Mouse (Mus musculus): ENCODE results near the gene Abca12. TPM values are rescaled to one million over a fixed set of nuclear protein-coding genes. Genes with fewer than 3 reads are reported as not detected.

The Abca12 gene
- polyA plus RNA-seq, 1 experiment from 2014 or later = 0.30 TPM

DNA sequence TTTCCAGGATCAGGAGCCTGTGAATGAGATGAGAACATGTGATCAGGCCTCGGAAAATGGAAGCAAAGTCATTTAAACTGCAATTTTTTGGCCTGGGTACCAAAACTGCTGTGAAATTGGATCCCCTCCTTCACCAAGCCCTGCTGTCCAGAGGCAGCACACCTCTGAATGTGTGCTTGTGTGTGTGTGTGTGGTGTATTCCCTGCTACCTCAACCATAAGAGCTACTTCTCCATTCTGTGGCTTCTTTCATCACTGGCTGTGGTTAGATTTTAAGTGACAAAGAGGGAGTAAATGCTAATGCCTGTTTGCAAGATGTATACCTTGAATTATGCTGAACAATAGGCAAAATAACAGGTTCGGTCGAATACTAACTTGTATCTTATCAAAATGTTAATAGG is 84.4 kb downstream of the Abca12 start:
- Histone ChIP-seq H3K9me3 (no peaks in the 10 kb centered on the region), H3K4me3 (no peak overlapping the region), H3K27ac (no peak overlapping the region), H3K27me3 (no peaks in the 10 kb centered on the region), H3K4me1 (no peaks in the 10 kb centered on the region), H3K36me3 (no peaks in the 10 kb centered on the region), H3K4me2 (no peak overlapping the region), H3K9ac (no peak overlapping the region)
- ATAC-seq (ENCODE audit: insufficient number of reproducible peaks, insufficient read depth, low FRiP score, low TSS enrichment, low read depth) = no peak
- 71% methylated on average over 3 of the region's 3 CpGs for WGBS

DNA sequence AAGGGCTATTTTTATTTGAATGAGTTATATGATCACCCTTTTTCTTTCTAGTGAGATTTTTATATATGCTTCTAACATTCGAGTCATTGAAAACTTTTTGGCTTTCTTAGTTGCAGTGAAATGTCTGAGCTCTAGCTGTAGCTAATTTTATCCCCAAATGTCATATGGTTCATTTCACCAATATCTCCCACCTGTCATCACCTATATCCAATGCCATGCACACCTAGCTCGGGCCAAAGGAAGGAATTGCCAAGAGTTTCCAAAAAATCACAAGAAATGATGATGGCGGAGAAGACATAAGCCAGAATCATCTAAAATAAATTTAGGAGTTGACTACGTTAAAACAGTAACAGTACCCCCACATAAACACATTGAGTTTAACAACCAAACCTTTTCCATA is 102.5 kb downstream of the Abca12 start:
- no peaks in the 10 kb centered on the region for H3K9me3 ChIP-seq
- H3K4me3 ChIP-seq = no peak overlapping the region
- no peaks in the 10 kb centered on the region for H3K36me3 ChIP-seq
- WGBS = 90% methylated on average over 4 of the region's 4 CpGs
- H3K4me2 ChIP-seq = no peak overlapping the region
- H3K27ac ChIP-seq = no peak overlapping the region
- H3K27me3 ChIP-seq = no peaks in the 10 kb centered on the region
- no peaks in the 10 kb centered on the region for H3K4me1 ChIP-seq
- no peak for ATAC-seq (ENCODE audit: insufficient number of reproducible peaks, insufficient read depth, low FRiP score, low TSS enrichment, low read depth)
- no peak overlapping the region for H3K9ac ChIP-seq

DNA sequence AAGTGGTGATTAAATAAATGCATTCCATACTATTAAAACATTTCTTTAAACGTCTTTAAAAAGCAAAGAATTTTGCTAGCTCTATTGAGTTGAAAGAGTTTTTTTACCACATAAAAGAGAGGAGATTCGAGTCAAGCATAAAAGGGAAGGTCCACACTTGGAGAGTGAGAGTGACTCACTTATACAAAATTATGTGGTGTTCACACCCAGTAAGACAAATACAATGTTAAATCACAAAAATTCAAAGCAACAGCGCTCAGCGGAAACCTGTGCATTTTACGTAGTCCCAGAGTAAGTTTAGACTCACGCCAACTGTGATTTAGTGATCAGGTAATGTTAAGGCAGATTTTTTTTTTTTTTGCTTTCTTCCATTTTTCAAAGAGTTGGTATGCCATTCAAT is 104.1 kb downstream of the Abca12 start:
- Histone ChIP-seq H3K4me3 (no peak overlapping the region), H3K27me3 (no peaks in the 10 kb centered on the region), H3K4me2 (no peak overlapping the region), H3K9me3 (no peaks in the 10 kb centered on the region), H3K9ac (no peak overlapping the region), H3K4me1 (peaks cover 5% of the 10 kb centered on the region; the same call in 1 of the 2 replicates), H3K27ac (no peak overlapping the region), H3K36me3 (no peaks in the 10 kb centered on the region)
- no peak for ATAC-seq (ENCODE audit: insufficient number of reproducible peaks, insufficient read depth, low FRiP score, low TSS enrichment, low read depth)
- WGBS = 80% methylated on average over 6 of the region's 6 CpGs

DNA sequence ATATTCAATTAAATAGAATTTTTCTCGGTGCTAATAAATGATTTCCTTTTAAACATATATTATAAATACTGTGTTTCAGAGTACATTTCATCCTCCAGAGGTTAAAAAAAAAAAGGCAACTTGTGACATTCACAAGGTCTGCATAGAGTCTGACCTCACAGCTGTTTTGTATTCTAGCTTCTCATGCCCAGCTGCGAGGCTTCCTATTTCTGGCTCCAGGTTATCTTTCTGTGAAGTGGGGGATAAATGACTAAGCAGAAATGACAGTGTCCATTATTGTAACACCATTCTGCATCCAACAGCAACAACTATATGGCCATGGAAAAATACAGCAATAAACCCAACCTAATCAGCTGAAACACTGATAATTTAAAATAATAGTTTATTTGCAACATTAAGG is 107.3 kb downstream of the Abca12 start:
- ATAC-seq (ENCODE audit: insufficient number of reproducible peaks, insufficient read depth, low FRiP score, low TSS enrichment, low read depth) = no peak

DNA sequence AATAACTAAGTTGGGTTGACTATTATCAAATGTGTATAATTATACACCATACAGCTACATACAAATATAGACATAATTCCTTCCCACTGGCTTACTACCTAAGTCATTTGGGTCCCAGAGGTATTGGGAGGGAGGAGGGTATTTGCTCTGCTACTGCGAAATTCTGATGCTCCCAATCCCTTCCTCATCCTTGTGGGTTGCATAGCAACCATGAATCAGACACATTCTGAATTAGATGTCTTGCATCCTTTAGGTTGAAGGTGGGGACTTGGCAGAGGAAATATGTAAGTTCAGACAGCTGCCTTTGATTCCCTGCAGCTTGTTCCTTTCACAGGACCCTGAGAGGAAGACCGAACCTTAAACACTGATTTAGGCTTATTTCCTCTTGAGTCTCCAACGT is 108.5 kb downstream of the Abca12 start:
- no peaks in the 10 kb centered on the region for H3K36me3 ChIP-seq

More for the DNA sequence above, 107.3 kb downstream of the Abca12 start:
- H3K27ac ChIP-seq = no peak overlapping the region
- no peaks in the 10 kb centered on the region for H3K9me3 ChIP-seq
- H3K4me2 ChIP-seq = no peak overlapping the region
- 16% methylated on average over 2 of the region's 2 CpGs for WGBS
- H3K36me3 ChIP-seq = no peaks in the 10 kb centered on the region
- H3K27me3 ChIP-seq = no peaks in the 10 kb centered on the region
- no peak overlapping the region for H3K9ac ChIP-seq
- peaks cover 5% of the 10 kb centered on the region; the same call in 1 of the 2 replicates for H3K4me1 ChIP-seq
- H3K4me3 ChIP-seq = no peak overlapping the region

DNA sequence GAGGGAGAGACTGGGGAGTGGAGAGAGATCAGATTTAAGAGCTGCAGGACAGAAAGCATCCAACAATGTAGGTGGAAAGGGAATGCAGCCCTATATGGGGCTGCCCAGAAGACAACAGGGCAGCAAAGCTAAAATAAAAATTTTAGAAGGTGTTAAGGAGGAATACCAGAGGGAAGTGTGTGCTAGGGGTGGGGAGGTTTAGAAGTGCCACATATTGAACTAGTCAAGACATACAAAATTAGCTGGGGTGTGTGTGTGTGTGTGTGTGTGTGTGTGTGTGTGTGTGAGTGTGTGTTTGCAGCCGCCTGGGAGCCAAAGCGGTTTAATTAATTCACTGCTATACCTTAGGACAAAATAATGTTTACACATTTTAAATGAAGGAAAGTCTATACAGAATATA is 110.1 kb downstream of the Abca12 start:
- no peak overlapping the region for H3K4me3 ChIP-seq
- ATAC-seq (ENCODE audit: insufficient number of reproducible peaks, insufficient read depth, low FRiP score, low TSS enrichment, low read depth) = no peak
- H3K9me3 ChIP-seq = no peaks in the 10 kb centered on the region
- H3K27me3 ChIP-seq = no peaks in the 10 kb centered on the region
- H3K9ac ChIP-seq = no peak overlapping the region
- no peak overlapping the region for H3K4me2 ChIP-seq
- peaks cover 5% of the 10 kb centered on the region; the same call in 1 of the 2 replicates for H3K4me1 ChIP-seq
- no peak overlapping the region for H3K27ac ChIP-seq
- H3K36me3 ChIP-seq = no peaks in the 10 kb centered on the region
- 77% methylated on average over 2 of the region's 2 CpGs for WGBS

More for the DNA sequence above, 108.5 kb downstream of the Abca12 start:
- H3K27me3 ChIP-seq = no peaks in the 10 kb centered on the region
- no peak overlapping the region for H3K27ac ChIP-seq
- peaks cover 5% of the 10 kb centered on the region; the same call in 1 of the 2 replicates for H3K4me1 ChIP-seq
- no peak overlapping the region for H3K4me3 ChIP-seq
- WGBS = 15% methylated on average over 3 of the region's 3 CpGs
- H3K4me2 ChIP-seq = no peak overlapping the region
- H3K9me3 ChIP-seq = no peaks in the 10 kb centered on the region
- no peak overlapping the region for H3K9ac ChIP-seq
- ATAC-seq (ENCODE audit: insufficient number of reproducible peaks, insufficient read depth, low FRiP score, low TSS enrichment, low read depth) = no peak

DNA sequence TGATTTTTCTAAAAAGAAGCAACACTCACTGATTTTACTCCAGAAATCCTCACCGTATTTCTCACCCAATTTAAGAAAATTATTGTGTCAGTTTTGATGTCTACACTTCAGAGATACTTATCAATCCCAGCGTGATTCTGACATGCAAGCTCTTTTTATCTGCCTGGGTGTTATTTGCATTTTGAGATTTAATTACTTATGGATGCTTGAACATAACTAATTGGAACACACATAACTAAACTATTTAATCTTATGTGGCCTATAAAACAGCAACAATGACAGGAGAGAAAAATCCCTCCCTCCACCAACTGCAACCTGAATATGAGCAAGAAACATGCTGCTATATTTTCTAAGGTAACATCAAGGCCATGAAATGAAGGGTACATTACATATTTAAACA is 117.7 kb downstream of the Abca12 start:
- Histone ChIP-seq H3K27ac (no peak overlapping the region), H3K27me3 (no peaks in the 10 kb centered on the region), H3K4me1 (no peaks in the 10 kb centered on the region), H3K36me3 (no peaks in the 10 kb centered on the region), H3K4me3 (no peak overlapping the region), H3K9me3 (no peaks in the 10 kb centered on the region), H3K4me2 (no peak overlapping the region), H3K9ac (no peak overlapping the region)
- ATAC-seq (ENCODE audit: insufficient number of reproducible peaks, insufficient read depth, low FRiP score, low TSS enrichment, low read depth) = no peak
- 56% methylated on average over 2 of the region's 2 CpGs for WGBS

DNA sequence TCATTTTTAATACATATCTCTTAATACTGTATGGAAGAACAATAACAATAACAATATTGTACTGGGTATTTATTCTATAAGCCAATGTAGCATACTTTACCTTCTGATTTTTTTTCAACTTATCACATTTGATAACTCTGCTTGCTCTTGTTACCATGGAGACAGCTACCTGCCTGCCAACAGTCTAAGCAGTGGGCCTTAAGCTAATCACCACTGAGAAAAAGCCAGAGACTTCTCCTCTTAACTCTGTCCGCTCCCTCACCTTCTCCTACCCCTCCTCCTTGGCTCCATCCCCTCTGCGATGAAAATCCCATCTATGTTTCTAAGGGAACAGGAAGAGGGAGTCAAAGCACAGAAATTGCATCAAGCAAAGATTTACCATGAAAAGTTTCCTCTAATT is 118.1 kb downstream of the Abca12 start:
- H3K36me3 ChIP-seq = no peaks in the 10 kb centered on the region
- no peak overlapping the region for H3K9ac ChIP-seq
- 59% methylated on average over 2 of the region's 2 CpGs for WGBS
- no peaks in the 10 kb centered on the region for H3K4me1 ChIP-seq
- no peaks in the 10 kb centered on the region for H3K27me3 ChIP-seq
- H3K27ac ChIP-seq = no peak overlapping the region
- H3K4me2 ChIP-seq = no peak overlapping the region
- no peak for ATAC-seq (ENCODE audit: insufficient number of reproducible peaks, insufficient read depth, low FRiP score, low TSS enrichment, low read depth)
- no peak overlapping the region for H3K4me3 ChIP-seq
- H3K9me3 ChIP-seq = no peaks in the 10 kb centered on the region

DNA sequence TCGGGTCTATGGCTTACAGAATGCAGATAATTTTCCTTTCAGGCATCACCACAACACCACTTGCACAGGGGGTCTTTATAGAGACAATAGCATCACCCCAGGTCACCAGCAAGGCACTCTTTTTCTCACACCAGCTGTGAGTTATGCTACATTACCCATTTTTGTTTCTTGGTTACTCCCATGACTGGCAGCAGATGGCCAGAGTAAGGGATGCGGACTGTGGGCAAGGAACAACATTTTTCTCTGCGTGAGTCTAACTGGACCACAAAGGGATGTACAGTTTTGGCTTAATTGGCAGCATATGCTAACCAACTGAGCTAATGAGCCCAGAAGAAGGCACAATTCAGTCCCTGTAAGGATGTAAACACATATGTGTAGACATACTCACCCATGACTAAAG is 122.8 kb downstream of the Abca12 start:
- ATAC-seq (ENCODE audit: insufficient number of reproducible peaks, insufficient read depth, low FRiP score, low TSS enrichment, low read depth) = no peak
- H3K9ac ChIP-seq = no peak overlapping the region
- no peak overlapping the region for H3K27ac ChIP-seq
- no peak overlapping the region for H3K4me3 ChIP-seq
- no peaks in the 10 kb centered on the region for H3K9me3 ChIP-seq
- no peak overlapping the region for H3K4me2 ChIP-seq
- no peaks in the 10 kb centered on the region for H3K27me3 ChIP-seq
- no peaks in the 10 kb centered on the region for H3K4me1 ChIP-seq
- WGBS = 48% methylated on average over 3 of the region's 3 CpGs
- no peaks in the 10 kb centered on the region for H3K36me3 ChIP-seq

DNA sequence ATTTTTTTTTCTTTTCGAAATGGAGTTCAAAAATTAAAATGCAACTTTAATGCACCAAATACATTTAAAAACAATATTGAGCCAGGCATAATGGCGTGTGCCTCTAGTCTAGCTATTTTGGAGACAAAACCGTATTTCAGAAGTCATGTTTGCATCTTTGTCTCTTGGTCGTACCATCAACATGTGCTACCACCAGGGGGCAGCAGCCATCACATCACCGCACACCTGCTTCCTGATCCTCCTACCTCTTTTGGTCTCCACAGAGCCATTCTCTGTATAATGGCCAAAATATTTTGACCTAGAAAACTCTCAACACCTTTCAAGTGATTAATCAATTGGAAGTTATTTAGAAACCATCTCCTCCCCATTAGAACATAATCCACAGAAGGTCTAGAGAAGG is 125.2 kb downstream of the Abca12 start:
- Histone ChIP-seq H3K4me3 (no peak overlapping the region), H3K9ac (no peak overlapping the region), H3K9me3 (no peaks in the 10 kb centered on the region), H3K4me2 (no peak overlapping the region), H3K4me1 (no peaks in the 10 kb centered on the region), H3K27me3 (no peaks in the 10 kb centered on the region), H3K36me3 (no peaks in the 10 kb centered on the region), H3K27ac (no peak overlapping the region)
- 19% methylated on average over 5 of the region's 5 CpGs for WGBS
- no peak for ATAC-seq (ENCODE audit: insufficient number of reproducible peaks, insufficient read depth, low FRiP score, low TSS enrichment, low read depth)

DNA sequence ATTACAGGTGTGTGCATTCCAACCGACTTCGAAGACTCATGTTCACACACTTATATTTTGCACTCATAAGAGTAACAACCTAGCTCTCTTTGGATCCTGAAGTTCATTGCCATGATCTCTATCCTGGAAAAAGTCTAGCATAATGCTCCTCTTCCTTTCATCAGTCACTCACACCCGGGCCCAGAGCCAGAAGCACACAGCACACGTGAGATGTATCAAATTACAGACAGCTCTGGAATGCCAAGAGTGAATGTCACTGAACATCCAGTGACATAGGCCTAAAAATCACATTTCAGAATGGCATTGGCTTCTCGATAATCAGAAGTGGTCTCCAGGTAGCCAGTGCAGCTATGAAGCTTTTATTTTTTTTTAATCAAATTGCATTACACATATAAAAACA is 137.8 kb downstream of the Abca12 start:
- no peaks in the 10 kb centered on the region for H3K4me1 ChIP-seq
- H3K9me3 ChIP-seq = no peaks in the 10 kb centered on the region
- no peak overlapping the region for H3K4me3 ChIP-seq
- no peak overlapping the region for H3K27ac ChIP-seq
- H3K4me2 ChIP-seq = no peak overlapping the region
- no peak overlapping the region for H3K9ac ChIP-seq
- WGBS = 41% methylated on average over 5 of the region's 5 CpGs
- no peaks in the 10 kb centered on the region for H3K27me3 ChIP-seq
- no peak for ATAC-seq (ENCODE audit: insufficient number of reproducible peaks, insufficient read depth, low FRiP score, low TSS enrichment, low read depth)
- no peaks in the 10 kb centered on the region for H3K36me3 ChIP-seq

DNA sequence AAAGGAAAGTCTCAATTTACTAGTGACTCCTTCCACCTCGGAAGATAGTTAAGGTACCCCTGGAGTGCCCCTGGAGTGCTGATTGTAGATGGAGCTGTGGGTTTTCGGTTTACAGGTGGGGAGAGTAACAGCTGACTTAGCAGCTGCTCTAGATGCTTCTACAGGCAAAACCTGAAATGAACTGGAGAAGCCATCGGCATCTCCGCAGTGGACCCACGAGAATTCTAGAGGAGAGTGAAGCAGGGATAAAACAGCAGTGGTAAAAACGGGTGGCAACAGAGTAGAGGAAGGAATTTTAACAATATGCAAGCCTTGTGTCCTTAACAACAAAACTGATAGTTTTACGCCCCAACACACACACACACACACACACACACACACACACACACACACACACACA is 142.2 kb downstream of the Abca12 start:
- no peak for ATAC-seq (ENCODE audit: insufficient number of reproducible peaks, insufficient read depth, low FRiP score, low TSS enrichment, low read depth)
- Histone ChIP-seq H3K4me2 (no peak overlapping the region), H3K9me3 (no peaks in the 10 kb centered on the region), H3K36me3 (no peaks in the 10 kb centered on the region), H3K27ac (no peak overlapping the region), H3K4me1 (no peaks in the 10 kb centered on the region), H3K9ac (no peak overlapping the region), H3K4me3 (no peak overlapping the region), H3K27me3 (no peaks in the 10 kb centered on the region)
- WGBS = 83% methylated on average over 7 of the region's 7 CpGs

DNA sequence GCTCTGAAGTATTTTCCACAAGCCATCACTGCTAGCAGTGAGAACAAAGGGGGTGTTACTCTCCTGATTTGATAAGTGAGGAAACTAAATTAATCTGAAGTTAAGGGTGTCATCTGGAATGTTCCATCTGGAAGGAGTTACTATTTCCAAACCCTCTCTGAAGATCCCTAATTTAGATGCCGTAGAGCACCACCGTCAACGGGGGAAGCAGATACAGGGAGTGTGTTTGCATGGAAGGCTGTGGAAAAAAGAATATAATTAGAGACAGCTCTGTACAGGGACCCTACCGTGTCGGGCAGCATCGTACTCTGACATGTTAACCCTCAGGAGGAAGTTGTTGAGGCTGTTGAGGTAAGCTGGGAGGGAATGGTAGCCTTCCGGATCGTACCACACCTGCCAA is 142.6 kb downstream of the Abca12 start:
- no peaks in the 10 kb centered on the region for H3K9me3 ChIP-seq
- no peak overlapping the region for H3K4me2 ChIP-seq
- 36% methylated on average over 8 of the region's 8 CpGs for WGBS
- no peaks in the 10 kb centered on the region for H3K4me1 ChIP-seq
- no peak overlapping the region for H3K27ac ChIP-seq
- H3K4me3 ChIP-seq = no peak overlapping the region
- H3K36me3 ChIP-seq = no peaks in the 10 kb centered on the region
- no peak for ATAC-seq (ENCODE audit: insufficient number of reproducible peaks, insufficient read depth, low FRiP score, low TSS enrichment, low read depth)
- H3K9ac ChIP-seq = no peak overlapping the region
- H3K27me3 ChIP-seq = no peaks in the 10 kb centered on the region
